Mouse (Mus musculus): Measurements from ENCODE around the gene Rapgef4. TPM values are rescaled to one million over a fixed set of nuclear protein-coding genes. Genes with fewer than 3 reads are reported as not detected.

The Rapgef4 gene
- polyA plus RNA-seq, 1 experiment from 2014 or later: 23.4 TPM

DNA sequence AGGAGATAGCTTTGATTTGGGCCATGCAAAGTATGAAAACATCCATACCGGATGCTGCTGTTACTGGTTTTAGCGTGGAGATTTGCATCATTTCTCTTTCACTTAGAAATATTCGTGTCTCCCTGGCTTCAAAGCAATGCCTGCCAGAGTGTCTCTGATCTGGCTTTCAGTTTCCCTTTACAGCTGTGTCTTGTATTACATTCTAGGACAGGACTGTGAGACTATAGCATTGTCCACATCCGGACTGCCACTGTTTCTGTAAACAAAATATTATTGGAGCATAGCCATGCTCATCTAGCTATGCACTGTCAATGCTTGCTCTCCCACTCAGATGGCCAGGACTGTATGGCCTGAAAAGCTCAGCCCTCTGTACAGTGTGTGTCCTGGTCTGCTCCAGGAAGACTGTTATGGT is 133.1 kb downstream of the Rapgef4 start:
- no peak; the same call in 1 of the 2 replicates for ATAC-seq
- Histone ChIP-seq H3K9ac (replicated peaks; ENCODE audit: low read depth, low read length) (no peak overlapping the region), H3K4me2 (ENCODE audit: low read length) (no peak overlapping the region), H3K36me3 (ENCODE audit: control insufficient read depth, insufficient read depth) (no peaks in the 10 kb centered on the region), H3K27me3 (replicated peaks; ENCODE audit: control insufficient read depth, insufficient read depth, low read length) (no peaks in the 10 kb centered on the region), H3K4me3 (replicated peaks; ENCODE audit: low read length) (no peak overlapping the region), H3K9me3 (ENCODE audit: control insufficient read depth, low read length) (no peaks in the 10 kb centered on the region), H3K4me1 (replicated peaks; ENCODE audit: control insufficient read depth, insufficient read depth, low read length) (0 out of 2 replicates have a peak, but pooled peaks cover 4% of the 10 kb centered on the region), H3K27ac (ENCODE audit: low read length) (peak overlapping the region; percentile 9; the same call in 1 of the 2 replicates)
- 80% methylated on average over 4 of the region's 4 CpGs for WGBS

DNA sequence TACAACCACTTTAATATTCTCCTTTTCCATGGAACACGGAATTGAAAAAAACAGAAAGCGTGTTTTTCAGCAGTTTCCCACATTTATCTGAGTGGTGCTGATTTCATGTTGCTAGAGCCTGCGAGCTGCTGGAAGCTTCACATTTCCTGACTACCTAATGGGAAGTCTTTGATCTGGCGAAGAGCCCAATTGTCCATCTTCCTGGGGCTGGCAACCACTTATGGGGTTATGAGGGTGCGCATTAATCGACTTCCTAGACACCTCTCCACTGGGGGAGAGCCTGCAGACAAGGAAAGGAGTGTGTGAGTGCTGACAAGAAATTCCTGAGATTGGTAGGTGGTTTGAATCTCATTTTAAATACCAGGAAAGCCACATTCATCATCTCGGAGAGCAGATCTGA is 135.1 kb downstream of the Rapgef4 start:
- no peak for ATAC-seq
- H3K27me3 ChIP-seq (replicated peaks; ENCODE audit: control insufficient read depth, insufficient read depth, low read length): no peaks in the 10 kb centered on the region
- no peak overlapping the region for H3K4me3 ChIP-seq (replicated peaks; ENCODE audit: low read length)
- WGBS: 74% methylated on average over 7 of the region's 7 CpGs
- H3K4me2 ChIP-seq (ENCODE audit: low read length): no peak overlapping the region
- 0 out of 2 replicates have a peak, but pooled peaks cover 3% of the 10 kb centered on the region for H3K4me1 ChIP-seq (replicated peaks; ENCODE audit: control insufficient read depth, insufficient read depth, low read length)
- H3K36me3 ChIP-seq (ENCODE audit: control insufficient read depth, insufficient read depth): no peaks in the 10 kb centered on the region
- no peak overlapping the region for H3K9ac ChIP-seq (replicated peaks; ENCODE audit: low read depth, low read length)
- H3K27ac ChIP-seq (ENCODE audit: low read length): no peak overlapping the region
- H3K9me3 ChIP-seq (ENCODE audit: control insufficient read depth, low read length): no peaks in the 10 kb centered on the region

DNA sequence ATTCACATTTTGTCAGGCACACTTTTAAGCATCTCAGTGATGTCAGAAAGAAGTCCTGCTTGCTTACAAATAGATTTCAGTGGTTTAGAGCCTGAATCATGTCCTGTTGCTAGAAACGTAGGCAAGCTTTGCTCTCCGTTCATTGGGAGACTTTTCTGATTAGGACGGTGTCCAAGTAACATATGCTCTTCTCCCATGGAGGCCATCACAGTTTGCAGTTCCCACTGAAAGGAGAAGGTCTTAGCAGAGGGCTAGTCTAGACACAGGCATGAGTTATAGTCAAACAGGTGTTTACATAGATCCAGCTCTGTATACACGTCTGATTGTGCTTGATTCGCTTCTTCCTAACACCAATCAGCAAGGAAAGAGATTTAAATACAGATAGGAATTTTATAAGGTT is 135.7 kb downstream of the Rapgef4 start:
- Histone ChIP-seq H3K27me3 (replicated peaks; ENCODE audit: control insufficient read depth, insufficient read depth, low read length) (no peaks in the 10 kb centered on the region), H3K4me1 (replicated peaks; ENCODE audit: control insufficient read depth, insufficient read depth, low read length) (0 out of 2 replicates have a peak, but pooled peaks cover 3% of the 10 kb centered on the region), H3K27ac (ENCODE audit: low read length) (no peak overlapping the region), H3K4me2 (ENCODE audit: low read length) (no peak overlapping the region), H3K9ac (replicated peaks; ENCODE audit: low read depth, low read length) (no peak overlapping the region), H3K9me3 (ENCODE audit: control insufficient read depth, low read length) (no peaks in the 10 kb centered on the region), H3K4me3 (replicated peaks; ENCODE audit: low read length) (no peak overlapping the region), H3K36me3 (ENCODE audit: control insufficient read depth, insufficient read depth) (no peaks in the 10 kb centered on the region)
- no peak for ATAC-seq
- 76% methylated on average over 5 of the region's 5 CpGs for WGBS

- Histone ChIP-seq H3K4me3 (replicated peaks; ENCODE audit: low read length) (no peak overlapping the region), H3K9ac (replicated peaks; ENCODE audit: low read depth, low read length) (no peak overlapping the region), H3K27ac (ENCODE audit: low read length) (no peak overlapping the region), H3K27me3 (replicated peaks; ENCODE audit: control insufficient read depth, insufficient read depth, low read length) (no peaks in the 10 kb centered on the region), H3K36me3 (ENCODE audit: control insufficient read depth, insufficient read depth) (no peaks in the 10 kb centered on the region), H3K4me1 (replicated peaks; ENCODE audit: control insufficient read depth, insufficient read depth, low read length) (peaks cover 5% of the 10 kb centered on the region), H3K9me3 (ENCODE audit: control insufficient read depth, low read length) (no peaks in the 10 kb centered on the region), H3K4me2 (ENCODE audit: low read length) (no peak overlapping the region)
- 63% methylated on average over 15 of the region's 15 CpGs for WGBS
- no peak for ATAC-seq
Measured at GRCm38 (mm10) chr2:72117138-72118011, 136.3 kb downstream of the Rapgef4 start.

- Histone ChIP-seq H3K9me3 (ENCODE audit: control insufficient read depth, low read length) (no peaks in the 10 kb centered on the region), H3K27me3 (replicated peaks; ENCODE audit: control insufficient read depth, insufficient read depth, low read length) (no peaks in the 10 kb centered on the region), H3K4me2 (ENCODE audit: low read length) (no peak overlapping the region), H3K4me3 (replicated peaks; ENCODE audit: low read length) (no peak overlapping the region), H3K4me1 (replicated peaks; ENCODE audit: control insufficient read depth, insufficient read depth, low read length) (peaks cover 7% of the 10 kb centered on the region), H3K36me3 (ENCODE audit: control insufficient read depth, insufficient read depth) (no peaks in the 10 kb centered on the region), H3K9ac (replicated peaks; ENCODE audit: low read depth, low read length) (no peak overlapping the region), H3K27ac (ENCODE audit: low read length) (no peak overlapping the region)
- no peak for ATAC-seq
- whole genome bisulfite sequencing: 81% methylated on average over 6 of the region's 6 CpGs
Measured at GRCm38 (mm10) chr2:72120211-72120610, 139.2 kb downstream of the Rapgef4 start.

GRCm38 (mm10) chr2:72122410-72123223 is 141.6 kb downstream of the Rapgef4 start:
- Histone ChIP-seq H3K4me2 (ENCODE audit: low read length) (peak overlapping the region; percentile 27), H3K9me3 (ENCODE audit: control insufficient read depth, low read length) (no peaks in the 10 kb centered on the region), H3K36me3 (ENCODE audit: control insufficient read depth, insufficient read depth) (no peaks in the 10 kb centered on the region), H3K4me1 (replicated peaks; ENCODE audit: control insufficient read depth, insufficient read depth, low read length) (peaks cover 7% of the 10 kb centered on the region), H3K27ac (ENCODE audit: low read length) (no peak overlapping the region), H3K4me3 (replicated peaks; ENCODE audit: low read length) (peak overlapping the region; percentile 2; the same call in 1 of the 2 replicates), H3K9ac (replicated peaks; ENCODE audit: low read depth, low read length) (0 out of 2 replicates have a peak overlapping the region, but pooled peaks have one; percentile 3), H3K27me3 (replicated peaks; ENCODE audit: control insufficient read depth, insufficient read depth, low read length) (no peaks in the 10 kb centered on the region)
- WGBS: 23% methylated on average over 14 of the region's 14 CpGs
- peak; percentile 54 for ATAC-seq

DNA sequence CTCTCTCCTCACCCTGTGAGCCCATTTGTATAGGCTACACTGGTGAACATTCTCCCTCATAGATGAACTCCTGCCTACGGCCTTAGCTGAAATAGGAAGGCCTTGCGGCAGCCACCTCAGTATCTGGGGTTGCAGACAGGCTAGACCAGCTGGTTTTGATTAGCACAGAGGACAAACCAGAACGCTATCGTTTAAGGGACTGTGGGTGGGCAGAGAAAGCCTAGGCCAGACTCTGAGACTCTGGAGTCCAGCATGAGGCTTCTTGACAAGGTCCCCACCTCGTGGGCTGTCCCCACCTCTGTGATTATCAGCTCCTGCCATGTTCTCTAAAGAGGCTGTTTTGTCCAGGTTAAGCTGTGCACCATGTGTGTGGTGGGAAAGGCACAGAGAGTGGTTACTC is 142.8 kb downstream of the Rapgef4 start:
- Histone ChIP-seq H3K9me3 (ENCODE audit: control insufficient read depth, low read length) (no peaks in the 10 kb centered on the region), H3K9ac (replicated peaks; ENCODE audit: low read depth, low read length) (no peak overlapping the region), H3K27ac (ENCODE audit: low read length) (no peak overlapping the region), H3K4me3 (replicated peaks; ENCODE audit: low read length) (no peak overlapping the region), H3K36me3 (ENCODE audit: control insufficient read depth, insufficient read depth) (no peaks in the 10 kb centered on the region), H3K27me3 (replicated peaks; ENCODE audit: control insufficient read depth, insufficient read depth, low read length) (no peaks in the 10 kb centered on the region), H3K4me1 (replicated peaks; ENCODE audit: control insufficient read depth, insufficient read depth, low read length) (peaks cover 7% of the 10 kb centered on the region), H3K4me2 (ENCODE audit: low read length) (no peak overlapping the region)
- ATAC-seq: no peak
- 88% methylated on average over 5 of the region's 5 CpGs for WGBS

- H3K27ac ChIP-seq (ENCODE audit: low read length): no peak overlapping the region
- no peak overlapping the region for H3K4me2 ChIP-seq (ENCODE audit: low read length)
- peaks cover 7% of the 10 kb centered on the region for H3K4me1 ChIP-seq (replicated peaks; ENCODE audit: control insufficient read depth, insufficient read depth, low read length)
- WGBS: 94% methylated on average over 3 of the region's 3 CpGs
- H3K9ac ChIP-seq (replicated peaks; ENCODE audit: low read depth, low read length): no peak overlapping the region
- H3K36me3 ChIP-seq (ENCODE audit: control insufficient read depth, insufficient read depth): no peaks in the 10 kb centered on the region
- H3K27me3 ChIP-seq (replicated peaks; ENCODE audit: control insufficient read depth, insufficient read depth, low read length): no peaks in the 10 kb centered on the region
- ATAC-seq: no peak
- H3K4me3 ChIP-seq (replicated peaks; ENCODE audit: low read length): no peak overlapping the region
- H3K9me3 ChIP-seq (ENCODE audit: control insufficient read depth, low read length): no peaks in the 10 kb centered on the region
Measured at GRCm38 (mm10) chr2:72125786-72126185, 144.7 kb downstream of the Rapgef4 start.

DNA sequence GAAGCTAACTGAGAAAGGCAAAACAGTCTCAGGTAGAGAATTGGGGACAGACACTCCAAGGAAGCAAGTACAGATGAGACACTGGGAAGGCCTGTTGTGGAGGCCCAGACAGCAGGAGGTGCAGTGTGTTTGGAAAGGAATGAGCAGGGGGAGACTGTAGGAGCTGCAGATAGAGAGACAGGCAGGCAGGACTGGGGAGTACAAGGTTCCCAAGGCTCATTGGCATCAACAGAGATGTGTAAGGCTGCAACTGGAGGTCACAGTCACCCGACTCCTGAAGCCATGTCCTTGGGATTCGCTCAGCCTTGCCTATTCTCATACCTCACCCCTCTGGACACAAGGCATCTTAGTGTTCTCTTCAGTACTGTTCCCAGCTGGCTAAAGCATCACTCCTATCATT is 145.4 kb downstream of the Rapgef4 start:
- Histone ChIP-seq H3K4me2 (ENCODE audit: low read length) (no peak overlapping the region), H3K4me3 (replicated peaks; ENCODE audit: low read length) (no peak overlapping the region), H3K9ac (replicated peaks; ENCODE audit: low read depth, low read length) (no peak overlapping the region), H3K27ac (ENCODE audit: low read length) (no peak overlapping the region), H3K4me1 (replicated peaks; ENCODE audit: control insufficient read depth, insufficient read depth, low read length) (peaks cover 7% of the 10 kb centered on the region), H3K27me3 (replicated peaks; ENCODE audit: control insufficient read depth, insufficient read depth, low read length) (no peaks in the 10 kb centered on the region), H3K36me3 (ENCODE audit: control insufficient read depth, insufficient read depth) (no peaks in the 10 kb centered on the region), H3K9me3 (ENCODE audit: control insufficient read depth, low read length) (no peaks in the 10 kb centered on the region)
- 93% methylated on average over 2 of the region's 2 CpGs for WGBS
- ATAC-seq: no peak

All from forebrain, embryonic 16.5 days (tissue).